Mouse (Mus musculus) heart, adult 2 months (tissue): ENCODE data around the gene Gm10961. TPM values are rescaled to one million over a fixed set of nuclear protein-coding genes. Genes with fewer than 3 reads are reported as not detected.
A peak's percentile ranks its signal among the peaks of the same experiment; 100 is the strongest.

Experiments used
- DNase-seq, 2 experiments: peaks; one replicate each; pipeline ENCODE4 v3.0.0; 2021
- H3K27ac ChIP-seq: fragments of 200-600 bp; 2 replicates; pipeline ENCODE4 v1.8.1; 2022
- H3K27me3 ChIP-seq: fragments of 200-500 bp; 2 replicates; pipeline ENCODE4 v1.6.1; 2012; ENCODE audit warnings: mild to moderate bottlenecking, low read length, inconsistent platforms, mixed read lengths; ENCODE audit not compliant: control insufficient read depth, insufficient read depth
- H3K36me3 ChIP-seq: fragments of 200-500 bp; 2 replicates; pipeline ENCODE4 v1.6.1; 2012; ENCODE audit warnings: low read length, inconsistent platforms; ENCODE audit not compliant: control insufficient read depth, insufficient read depth
- H3K4me1 ChIP-seq: fragments of 200-500 bp; 2 replicates; pipeline ENCODE4 v1.6.1; 2011; ENCODE audit warnings: low read length; ENCODE audit not compliant: control insufficient read depth, insufficient read depth
- H3K4me3 ChIP-seq: fragments of 200-600 bp; 2 replicates; pipeline ENCODE4 v1.8.1; 2022
- H3K79me2 ChIP-seq: fragments of 200-500 bp; replicated peaks from 2 replicates; pipeline ENCODE4 v1.6.1; 2012; ENCODE audit warnings: mild to moderate bottlenecking, inconsistent platforms, low read length, moderate library complexity, mixed read lengths; ENCODE audit not compliant: control insufficient read depth, insufficient read depth
- H3K9ac ChIP-seq: fragments of 200-500 bp; 2 replicates; pipeline ENCODE4 v1.6.1; 2012; ENCODE audit warnings: low read depth, mild to moderate bottlenecking, control low read depth, inconsistent platforms, low read length, mixed read lengths
- CTCF ChIP-seq: fragments of 200-600 bp; IDR thresholded peaks from 2 replicates; pipeline ENCODE4 v1.8.1; 2022; ENCODE audit warnings: antibody characterized with exemption, mild to moderate bottlenecking, moderate library complexity
- EP300 ChIP-seq: fragments of 200-500 bp; IDR thresholded peaks from 2 replicates; pipeline ENCODE4 v1.6.1; 2011; ENCODE audit warnings: low read depth, low read length, control low read depth; ENCODE audit not compliant: insufficient read depth
- POLR2A ChIP-seq: fragments of 200-500 bp; IDR thresholded peaks from 2 replicates; pipeline ENCODE4 v1.6.1; 2011; ENCODE audit warnings: mild to moderate bottlenecking, low read depth, low read length, control low read depth; ENCODE audit not compliant: insufficient read depth
- WGBS: fragments of 180-500 bp; shearing (Covaris S2); methylation state at CpG from one replicate; pipeline ENCODE4 v1.1.7; 2018; 5-methylcytosine and 5-hydroxymethylcytosine counted together
- intact Hi-C: fragments of 180-260 bp; cut with DNase I; formaldehyde crosslinking; loops from one replicate; pipeline ENCODE4 v1.15.1; 2025
- polyA plus RNA-seq: library from polyadenylated mRNA; depleted of rRNA; stranded (reverse); fragments of >200 nt; gene quantifications from 2 replicates; pipeline ENCODE4 v1.2.3, GENCODE M21; 2012
- total RNA-seq, 2 experiments: library from RNA; stranded (reverse); gene quantifications; 2 replicates each; pipeline ENCODE4 v1.2.3; 2021

Gene Gm10961
- total and polyA plus RNA-seq, 3 experiments, result not detected

- no peaks in the 10 kb centered on the region for H3K79me2 ChIP-seq
- TF ChIP-seq CTCF, result no peak
- no peak for TF ChIP-seq EP300
- no peak for TF ChIP-seq POLR2A
- no peak overlapping the region for H3K9ac ChIP-seq
- H3K36me3 ChIP-seq, result peaks cover 4% of the 10 kb centered on the region; the same call in 1 of the 2 replicates
- no peak for DNase-seq
- no peaks in the 10 kb centered on the region for H3K27me3 ChIP-seq
- intact Hi-C loops, result no loop called here
- H3K4me3 ChIP-seq, result no peak overlapping the region
- 91% methylated on average over 4 of the region's 4 CpGs for WGBS
- no peak overlapping the region for H3K27ac ChIP-seq
- H3K4me1 ChIP-seq, result peaks cover 5% of the 10 kb centered on the region
Measured at GRCm38 (mm10) chr3:107629411-107629810, 1.7 kb upstream of the Gm10961 start.

- H3K36me3 ChIP-seq, result peaks cover 2% of the 10 kb centered on the region; the same call in 1 of the 2 replicates
- H3K4me1 ChIP-seq, result peaks cover 5% of the 10 kb centered on the region
- TF ChIP-seq CTCF (no peak), EP300 (0 out of 2 replicates have a peak, but pooled peaks have one; percentile 28), POLR2A (peak; percentile 95)
- peak within 1 kb of the TSS; percentile 92 for H3K4me3 ChIP-seq
- no peaks in the 10 kb centered on the region for H3K27me3 ChIP-seq
- intact Hi-C loops, result no loop called here
- H3K27ac ChIP-seq, result peak within 1 kb of the TSS; percentile 97
- peak within 1 kb of the TSS; percentile 100 for H3K9ac ChIP-seq
- DNase-seq, result peak; percentile 92 to 95
- H3K79me2 ChIP-seq, result no peaks in the 10 kb centered on the region
- WGBS, result under 1% methylated on average over 35 of the region's 35 CpGs
Measured at GRCm38 (mm10) chr3:107631523-107631958, 419 bp downstream of the Gm10961 start, which contains the start of gene Strip1. Gene Strip1, minus strand, starts transcription at chr3:107631694.

GRCm38 (mm10) chr3:107632786-107633185 lies 1.7 kb downstream of the Gm10961 start:
- H3K4me3 ChIP-seq, result no peak overlapping the region
- DNase-seq, result no peak
- 95% methylated on average over 4 of the region's 4 CpGs for WGBS
- no peaks in the 10 kb centered on the region for H3K27me3 ChIP-seq
- H3K9ac ChIP-seq, result no peak overlapping the region
- peaks cover 5% of the 10 kb centered on the region for H3K4me1 ChIP-seq
- no peak overlapping the region for H3K27ac ChIP-seq
- TF ChIP-seq CTCF (no peak), EP300 (no peak), POLR2A (no peak)
- intact Hi-C loops, result no loop called here
- H3K36me3 ChIP-seq, result peaks cover 2% of the 10 kb centered on the region; the same call in 1 of the 2 replicates
- H3K79me2 ChIP-seq, result no peaks in the 10 kb centered on the region

GRCm38 (mm10) chr3:107633906-107634305 lies 2.8 kb downstream of the Gm10961 start:
- 87% methylated on average over 9 of the region's 9 CpGs for WGBS
- Histone ChIP-seq H3K9ac (no peak overlapping the region), H3K27ac (no peak overlapping the region), H3K4me3 (no peak overlapping the region), H3K27me3 (no peaks in the 10 kb centered on the region), H3K36me3 (peaks cover 2% of the 10 kb centered on the region; the same call in 1 of the 2 replicates), H3K79me2 (no peaks in the 10 kb centered on the region), H3K4me1 (peaks cover 5% of the 10 kb centered on the region)
- TF ChIP-seq EP300, result no peak
- TF ChIP-seq POLR2A, result no peak
- no peak for TF ChIP-seq CTCF
- no peak for DNase-seq
- intact Hi-C loops, result no loop called here

GRCm38 (mm10) chr3:107635836-107636235 lies 4.7 kb downstream of the Gm10961 start:
- Histone ChIP-seq H3K27me3 (no peaks in the 10 kb centered on the region), H3K27ac (no peak overlapping the region), H3K36me3 (peaks cover 2% of the 10 kb centered on the region; the same call in 1 of the 2 replicates), H3K9ac (no peak overlapping the region), H3K4me3 (no peak overlapping the region), H3K4me1 (peaks cover 2% of the 10 kb centered on the region; the same call in 1 of the 2 replicates), H3K79me2 (no peaks in the 10 kb centered on the region)
- DNase-seq, result no peak
- 40% methylated on average over 8 of the region's 8 CpGs for WGBS
- intact Hi-C loops, result no loop called here
- TF ChIP-seq CTCF (no peak), EP300 (no peak), POLR2A (no peak)

- DNase-seq, result no peak
- intact Hi-C loops, result no loop called here
- no peak overlapping the region for H3K27ac ChIP-seq
- WGBS, result 60% methylated on average over 3 of the region's 3 CpGs
- H3K27me3 ChIP-seq, result no peaks in the 10 kb centered on the region
- peaks cover 2% of the 10 kb centered on the region; the same call in 1 of the 2 replicates for H3K4me1 ChIP-seq
- H3K4me3 ChIP-seq, result no peak overlapping the region
- no peak for TF ChIP-seq POLR2A
- no peak for TF ChIP-seq EP300
- no peak for TF ChIP-seq CTCF
- no peaks in the 10 kb centered on the region for H3K79me2 ChIP-seq
- no peak overlapping the region for H3K9ac ChIP-seq
- peaks cover 2% of the 10 kb centered on the region; the same call in 1 of the 2 replicates for H3K36me3 ChIP-seq
Measured at GRCm38 (mm10) chr3:107636236-107636635, 5.1 kb downstream of the Gm10961 start.
